Mouse (Mus musculus): ENCODE results near the gene Olfr49. TPM values are rescaled to one million over a fixed set of nuclear protein-coding genes. Genes with fewer than 3 reads are reported as not detected.

Olfr49 gene
- not detected for polyA plus RNA-seq (2017; shearing (Covaris generic))

GRCm38 (mm10) chr14:54284839-54285238 is at the start of gene Olfr49:
TSS of gene Olfr49 (minus strand) at chr14:54284939.

GRCm38 (mm10) chr14:54253741-54254291 is 30.9 kb downstream of the Olfr49 start, which contains the start of the genes Dad1 and Abhd4:
TSS of gene Dad1 (minus strand) at chr14:54254104.
TSS of gene Abhd4 (plus strand) at chr14:54254188.

Other genes with a start within 250 kb of the Olfr49 start
- 488 TPM for gene Dad1, start 30.8 kb downstream of the Olfr49 start, polyA plus RNA-seq (2017; shearing (Covaris generic))
- 20.2 TPM for gene Abhd4, start 30.8 kb downstream of the Olfr49 start, polyA plus RNA-seq (2017; shearing (Covaris generic))
- 36.9 TPM for gene Oxa1l, start 75.9 kb upstream of the Olfr49 start, polyA plus RNA-seq (2017; shearing (Covaris generic))
- not detected for gene Slc7a7, start 132.8 kb upstream of the Olfr49 start, polyA plus RNA-seq (2017; shearing (Covaris generic))
- 122 TPM for gene Mrpl52, start 142.0 kb upstream of the Olfr49 start, polyA plus RNA-seq (2017; shearing (Covaris generic))
- 0.51 TPM for gene Mmp14, start 146.7 kb upstream of the Olfr49 start, polyA plus RNA-seq (2017; shearing (Covaris generic))
- gene Lrp10, start 179.2 kb upstream of the Olfr49 start, polyA plus RNA-seq (2017; shearing (Covaris generic)) = 246 TPM
- gene Rem2, start 191.2 kb upstream of the Olfr49 start, polyA plus RNA-seq (2017; shearing (Covaris generic)) = not detected
- gene Prmt5, start 232.6 kb upstream of the Olfr49 start, polyA plus RNA-seq (2017; shearing (Covaris generic)) = 29.7 TPM